18 mouse cellular contexts compared by ENCODE assay signal in genomic region chr17:73934281-73934680, GRCm38 (mm10). TPM values are rescaled to one million over a fixed set of nuclear protein-coding genes. Genes with fewer than 3 reads are reported as not detected.
DNase-seq lines count a peak whose midpoint lies in the region; ATAC-seq and TF ChIP-seq lines count a peak whose summit lies in the region.
"Had no signal": no experiment of that assay in that cellular context is flagged by ENCODE, and none has a peak within 500 bp of the region (broad histone marks: within the 10 kb centered on the region; RNA-seq: fewer than 3 reads in every experiment).

No protein-coding gene starts in this region.

- no peaks in the 10 kb centered on the region for H3K27me3 ChIP-seq in cerebellum, adult 2 months (ENCODE audit: control insufficient read depth, insufficient read depth, low read length)
- no peaks in the 10 kb centered on the region for H3K27me3 ChIP-seq in hindbrain, embryonic 16.5 days (replicated peaks; ENCODE audit: control insufficient read depth, insufficient read depth, low read length)
- H3K27me3 ChIP-seq in midbrain, embryonic 14.5 days (ENCODE audit: control insufficient read depth, insufficient read depth, low read length) = no peaks in the 10 kb centered on the region
- H3K27me3 ChIP-seq: hindbrain, embryonic 13.5 days; neural tube, embryonic 13.5 days had no signal

- H3K9ac ChIP-seq in hindbrain, embryonic 16.5 days (ENCODE audit: low read depth, low read length) = no peak overlapping the region
- H3K9ac ChIP-seq in midbrain, embryonic 14.5 days (replicated peaks; ENCODE audit: low read length) = no peak overlapping the region
- H3K9ac ChIP-seq: hindbrain, embryonic 13.5 days; neural tube, embryonic 13.5 days had no signal

- WGBS in cerebellum, adult 2 months = 14% methylated on average over 4 of the region's 4 CpGs
- 80% methylated on average over 4 of the region's 4 CpGs for WGBS in hindbrain, embryonic 16.5 days
- WGBS in midbrain, embryonic 14.5 days = 82% methylated on average over 4 of the region's 4 CpGs

- H3K9me3 ChIP-seq in hindbrain, embryonic 16.5 days (ENCODE audit: control insufficient read depth, low read length) = no peaks in the 10 kb centered on the region
- H3K9me3 ChIP-seq in midbrain, embryonic 14.5 days (ENCODE audit: control insufficient read depth, low read length) = no peaks in the 10 kb centered on the region
- H3K9me3 ChIP-seq: hindbrain, embryonic 13.5 days; neural tube, embryonic 13.5 days had no signal

- no peak overlapping the region for H3K4me2 ChIP-seq in hindbrain, embryonic 16.5 days (ENCODE audit: low read length)
- no peak overlapping the region for H3K4me2 ChIP-seq in midbrain, embryonic 14.5 days (ENCODE audit: low read length)
- H3K4me2 ChIP-seq: hindbrain, embryonic 13.5 days; neural tube, embryonic 13.5 days had no signal

- H3K27ac ChIP-seq in cerebellum, adult 2 months (ENCODE audit: insufficient read depth, low read length) = no peak overlapping the region
- no peak overlapping the region for H3K27ac ChIP-seq in hindbrain, embryonic 16.5 days (ENCODE audit: low read depth, low read length)
- no peak overlapping the region for H3K27ac ChIP-seq in midbrain, embryonic 14.5 days (replicated peaks; ENCODE audit: low read depth, low read length)
- H3K27ac ChIP-seq: hindbrain, embryonic 13.5 days; neural tube, embryonic 13.5 days had no signal

- H3K36me3 ChIP-seq in hindbrain, embryonic 16.5 days (ENCODE audit: control insufficient read depth, insufficient read depth, low read length) = no peaks in the 10 kb centered on the region
- no peaks in the 10 kb centered on the region for H3K36me3 ChIP-seq in midbrain, embryonic 14.5 days (ENCODE audit: control insufficient read depth, insufficient read depth, low read length)
- H3K36me3 ChIP-seq: hindbrain, embryonic 13.5 days; neural tube, embryonic 13.5 days had no signal

- H3K4me1 ChIP-seq in cerebellum, adult 2 months (ENCODE audit: control insufficient read depth, insufficient read depth, low read length) = peaks cover 7% of the 10 kb centered on the region
- no peaks in the 10 kb centered on the region for H3K4me1 ChIP-seq in hindbrain, embryonic 16.5 days (ENCODE audit: control insufficient read depth, insufficient read depth, low read depth, low read length)
- no peaks in the 10 kb centered on the region for H3K4me1 ChIP-seq in midbrain, embryonic 14.5 days (ENCODE audit: control insufficient read depth, insufficient read depth, low read length)
- H3K4me1 ChIP-seq: hindbrain, embryonic 13.5 days; neural tube, embryonic 13.5 days had no signal

- no peak for ATAC-seq in hindbrain, embryonic 16.5 days
- ATAC-seq in midbrain, embryonic 14.5 days (ENCODE audit: low FRiP score, low TSS enrichment) = no peak
- ATAC-seq: inflammation-experienced regulatory T-cells, adult 6 months; midbrain, embryonic 16.5 days had no signal

- no peak for TF ChIP-seq POLR2A in cerebellum, adult 2 months (IDR thresholded peaks at IDR 0.05; ENCODE audit: borderline replicate concordance, insufficient read depth, low read length)

- TF ChIP-seq CTCF in cerebellum, adult 2 months (IDR thresholded peaks at IDR 0.05; ENCODE audit: borderline replicate concordance, insufficient read depth, low read depth, low read length) = no peak

- no peak overlapping the region for H3K4me3 ChIP-seq in cerebellum, adult 2 months (replicated peaks; ENCODE audit: insufficient read depth, low read depth, low read length)
- H3K4me3 ChIP-seq in hindbrain, embryonic 16.5 days (ENCODE audit: low read length) = no peak overlapping the region
- H3K4me3 ChIP-seq in midbrain, embryonic 14.5 days (replicated peaks; ENCODE audit: low read depth, low read length) = no peak overlapping the region
- H3K4me3 ChIP-seq: hindbrain, embryonic 13.5 days; myocyte; neural tube, embryonic 13.5 days had no signal

- DNase-seq in layer of hippocampus, adult 8-10 months (ENCODE audit: low spot score in 2 of 2) = peak; percentile 11
- no peak for DNase-seq in layer of hippocampus, postnatal 36 days
- DNase-seq in cerebellum, adult 2 months = peak; percentile 76 to 87
- DNase-seq in cerebellum, adult 9-10 months = peak; percentile 83
- peak; percentile 96 for DNase-seq in fat pad, adult 2 months (ENCODE audit: extremely low read depth, low read depth, low spot score)
- no peak for DNase-seq in midbrain, embryonic 14.5 days
- DNase-seq: adrenal gland, adult 2 months; gastrocnemius, postnatal 25 days; kidney, postnatal 36 days; lung, postnatal 4 days; retina, postnatal 1 day; thymus, postnatal 36 days had no signal

RNA-seq across cellular contexts. Expression of gene Xdh, which starts 15.7 kb away (rescaled TPM):
- 10 to 100 TPM; 15.7 to 23.8 (median 18.1) TPM for total RNA-seq in layer of hippocampus, adult 8-10 months (2022)
- 10 to 100 TPM in 1 of 2 experiments, 1 to 10 TPM in 1; 8.8 to 10.1 TPM for total RNA-seq in layer of hippocampus, postnatal 36 days (2021)
- polyA plus RNA-seq in cerebellum, adult 2 months (2012; rRNA removed) = 4.6 and 5.1 TPM in 2 replicates
- 0.28 and 0.30 TPM in 2 replicates for polyA plus RNA-seq in hindbrain, embryonic 16.5 days (2015; fragmentation: Nextera tagmentation; extraction: Ambion mirVana)
- 0.26 and 0.30 TPM in 2 replicates for polyA plus RNA-seq in midbrain, embryonic 14.5 days (2014; fragmentation: Nextera tagmentation; extraction: Ambion mirVana)

Comparison
In these comparisons a context has a peak if more than half of its experiments do, and no peak if none do; other contexts are left out.
1. DNase-seq: peak in layer of hippocampus, adult 8-10 months (2 of 2), cerebellum, adult 2 months (2 of 2), cerebellum, adult 9-10 months (single experiment) and fat pad, adult 2 months (single experiment); none in layer of hippocampus, postnatal 36 days (0 of 2) and midbrain, embryonic 14.5 days (single experiment).